In the genomic region with DNA sequence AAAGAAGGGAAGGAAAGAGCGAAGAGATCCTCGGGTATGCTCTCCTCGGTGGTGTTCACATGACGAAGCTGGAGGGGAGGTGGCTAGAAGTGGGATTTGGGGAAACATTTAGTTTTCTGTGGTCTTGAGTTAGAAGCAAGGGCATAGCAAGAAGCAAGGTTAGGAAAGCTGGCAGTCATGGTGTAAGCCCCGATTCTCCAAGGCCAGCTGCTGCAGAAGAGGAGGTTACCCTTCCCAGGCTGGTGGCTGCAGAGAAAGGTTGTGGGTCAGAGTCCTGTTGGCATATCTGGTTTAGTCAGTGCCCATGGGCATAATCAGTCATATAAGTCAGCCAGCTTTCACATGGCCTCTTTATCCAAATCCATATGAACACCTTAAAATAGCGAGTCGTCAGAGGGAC, we compare ENCODE assay signal across 26 mouse cellular contexts. TPM values are rescaled to one million over a fixed set of nuclear protein-coding genes. Genes with fewer than 3 reads are reported as not detected.
DNase-seq lines count a peak whose midpoint lies in the region; ATAC-seq and TF ChIP-seq lines count a peak whose summit lies in the region.
"Had no signal": no experiment of that assay in that cellular context is flagged by ENCODE, and none has a peak within 500 bp of the region (broad histone marks: within the 10 kb centered on the region; RNA-seq: fewer than 3 reads in every experiment).

No protein-coding gene starts in this region.

- H3K36me3 ChIP-seq in midbrain, embryonic 10.5 days: no peaks in the 10 kb centered on the region
- H3K36me3 ChIP-seq in midbrain, postnatal 0 days (ENCODE audit: insufficient read depth, low read length): no peaks in the 10 kb centered on the region
- no peaks in the 10 kb centered on the region for H3K36me3 ChIP-seq in forebrain, embryonic 11.5 days (ENCODE audit: control insufficient read depth, insufficient read depth, low read length)
- H3K36me3 ChIP-seq: embryonic facial prominence, embryonic 10.5 days; embryonic facial prominence, embryonic 13.5 days; heart, embryonic 10.5 days; heart, embryonic 13.5 days; hindbrain, embryonic 15.5 days had no signal

- peaks cover 35% of the 10 kb centered on the region for H3K27me3 ChIP-seq in midbrain, embryonic 10.5 days (ENCODE audit: low read depth, poor library complexity, severe bottlenecking)
- no peaks in the 10 kb centered on the region for H3K27me3 ChIP-seq in midbrain, postnatal 0 days (ENCODE audit: insufficient read depth, low read length)
- no peaks in the 10 kb centered on the region for H3K27me3 ChIP-seq in forebrain, embryonic 11.5 days (ENCODE audit: control insufficient read depth, insufficient read depth, low read length)
- H3K27me3 ChIP-seq: embryonic facial prominence, embryonic 13.5 days; forebrain, embryonic 13.5 days; heart, embryonic 13.5 days; hindbrain, embryonic 15.5 days had no signal

- H3K27ac ChIP-seq in midbrain, embryonic 10.5 days (replicated peaks): 0 out of 2 replicates have a peak overlapping the region, but pooled peaks have one; percentile 23
- no peak overlapping the region for H3K27ac ChIP-seq in midbrain, postnatal 0 days (ENCODE audit: low read depth, low read length)
- H3K27ac ChIP-seq in layer of hippocampus, adult 2 months: no peak overlapping the region
- H3K27ac ChIP-seq in forebrain, embryonic 11.5 days (ENCODE audit: low read depth, low read length): no peak overlapping the region
- H3K27ac ChIP-seq: embryonic facial prominence, embryonic 10.5 days; embryonic facial prominence, embryonic 13.5 days; forebrain, embryonic 13.5 days; heart, adult 2 months; heart, embryonic 10.5 days; heart, embryonic 13.5 days; hindbrain, embryonic 15.5 days had no signal

- DNase-seq in midbrain, embryonic 10.5 days (ENCODE audit: low spot score): no peak
- DNase-seq in midbrain, postnatal 0 days (ENCODE audit: low spot score): no peak
- peak; percentile 40 for DNase-seq in adrenal gland, postnatal 10 days
- peak; percentile 11 for DNase-seq in adrenal gland, postnatal 25 days
- no peak for DNase-seq in layer of hippocampus, adult 2 months (ENCODE audit: low spot score in 2 of 2)
- no peak for DNase-seq in forebrain, embryonic 11.5 days (ENCODE audit: low spot score)
- DNase-seq: cerebellum, adult 11-12 months; cerebellum, adult 8-10 months; cerebellum, postnatal 10 days; cerebellum, postnatal 36 days; embryo, embryonic 11 days; gastrocnemius, postnatal 10 days; gastrocnemius, postnatal 36 days; heart, adult 2 months; heart, postnatal 14 days; heart, postnatal 4 days had no signal

- no peak overlapping the region for H3K9ac ChIP-seq in midbrain, postnatal 0 days (replicated peaks; ENCODE audit: low read length, poor library complexity, severe bottlenecking)
- no peak overlapping the region for H3K9ac ChIP-seq in forebrain, embryonic 11.5 days (ENCODE audit: low read length)
- H3K9ac ChIP-seq: embryonic facial prominence, embryonic 13.5 days; forebrain, embryonic 13.5 days; heart, embryonic 13.5 days; hindbrain, embryonic 15.5 days had no signal

- H3K4me3 ChIP-seq in midbrain, embryonic 10.5 days: no peak overlapping the region
- H3K4me3 ChIP-seq in midbrain, postnatal 0 days (ENCODE audit: low read depth, low read length): no peak overlapping the region
- H3K4me3 ChIP-seq in layer of hippocampus, adult 2 months: no peak overlapping the region
- H3K4me3 ChIP-seq in forebrain, embryonic 11.5 days (ENCODE audit: low read depth, low read length): no peak overlapping the region
- H3K4me3 ChIP-seq: embryonic facial prominence, embryonic 10.5 days; embryonic facial prominence, embryonic 13.5 days; erythroblast, embryonic 14.5 days; forebrain, embryonic 13.5 days; heart, adult 2 months; heart, embryonic 10.5 days; heart, embryonic 13.5 days; hindbrain, embryonic 15.5 days had no signal

- H3K4me2 ChIP-seq in midbrain, postnatal 0 days (ENCODE audit: low read depth, low read length, poor library complexity, severe bottlenecking): no peak overlapping the region
- H3K4me2 ChIP-seq in forebrain, embryonic 11.5 days (ENCODE audit: low read depth, low read length, severe bottlenecking): no peak overlapping the region
- H3K4me2 ChIP-seq: embryonic facial prominence, embryonic 13.5 days; forebrain, embryonic 13.5 days; heart, embryonic 13.5 days; hindbrain, embryonic 15.5 days had no signal

- no peaks in the 10 kb centered on the region for H3K9me3 ChIP-seq in midbrain, embryonic 10.5 days (replicated peaks)
- H3K9me3 ChIP-seq in midbrain, postnatal 0 days (ENCODE audit: low read length): no peaks in the 10 kb centered on the region
- no peaks in the 10 kb centered on the region for H3K9me3 ChIP-seq in forebrain, embryonic 11.5 days (ENCODE audit: control insufficient read depth, low read length)
- H3K9me3 ChIP-seq: embryonic facial prominence, embryonic 10.5 days; embryonic facial prominence, embryonic 13.5 days; forebrain, embryonic 13.5 days; heart, embryonic 10.5 days; heart, embryonic 13.5 days; hindbrain, embryonic 15.5 days had no signal

- peaks cover 26% of the 10 kb centered on the region for H3K4me1 ChIP-seq in midbrain, embryonic 10.5 days
- no peaks in the 10 kb centered on the region for H3K4me1 ChIP-seq in midbrain, postnatal 0 days (ENCODE audit: insufficient read depth, low read length)
- peaks cover 6% of the 10 kb centered on the region; the same call in 1 of the 2 replicates for H3K4me1 ChIP-seq in forebrain, embryonic 11.5 days (replicated peaks; ENCODE audit: control insufficient read depth, insufficient read depth, low read length)

- 80% methylated on average over 7 of the region's 7 CpGs for WGBS in midbrain, embryonic 10.5 days
- WGBS in midbrain, postnatal 0 days: 66% methylated on average over 7 of the region's 7 CpGs
- 82% methylated on average over 7 of the region's 7 CpGs for WGBS in forebrain, embryonic 11.5 days

- TF ChIP-seq CTCF in midbrain, postnatal 0 days (IDR thresholded peaks at IDR 0.05): no peak
- TF ChIP-seq CTCF in layer of hippocampus, adult 2 months (conservative IDR thresholded peaks at IDR 0.05): no peak

- no peak for ATAC-seq in midbrain, postnatal 0 days (ENCODE audit: low FRiP score)
- ATAC-seq in forebrain, embryonic 11.5 days (replicated peaks; ENCODE audit: low FRiP score): no peak
- ATAC-seq: CD4-positive, CD25-positive, alpha-beta regulatory T cell, adult 4 months; forebrain, embryonic 13.5 days; forebrain, embryonic 16.5 days; intestine, postnatal 0 days had no signal

RNA-seq across cellular contexts. Expression of a gene that starts 9.2 kb away (rescaled TPM):
- polyA plus RNA-seq in midbrain, embryonic 10.5 days (2016; fragmentation: Nextera tagmentation; extraction: Ambion mirVana): 20.0 and 20.3 TPM in 2 replicates
- total RNA-seq in midbrain, postnatal 0 days (2014; rRNA removed): 24.8 and 25.0 TPM in 2 replicates
- polyA plus RNA-seq in midbrain, postnatal 0 days (2015; fragmentation: Nextera tagmentation; extraction: Ambion mirVana): 10.1 and 10.9 TPM in 2 replicates
- 10 to 100 TPM; 61.9 to 66.1 TPM for total RNA-seq in adrenal gland, postnatal 10 days (2021)
- total RNA-seq in adrenal gland, postnatal 25 days (2021): 101 and 103 TPM in 2 replicates
- total RNA-seq in layer of hippocampus, adult 2 months (2021): 10 to 100 TPM; 86.2 to 86.4 TPM
- polyA plus RNA-seq in forebrain, embryonic 11.5 days (2014; fragmentation: Nextera tagmentation; extraction: Ambion mirVana): 33.1 and 38.5 TPM in 2 replicates

Comparison
In these comparisons a context has a peak if more than half of its experiments do, and no peak if none do; other contexts are left out.
1. DNase-seq: peak in adrenal gland, postnatal 10 days (single experiment) and adrenal gland, postnatal 25 days (single experiment); none in midbrain, embryonic 10.5 days (single experiment), midbrain, postnatal 0 days (single experiment), layer of hippocampus, adult 2 months (0 of 2) and forebrain, embryonic 11.5 days (single experiment).